Mouse (Mus musculus) heart, adult 2 months (tissue): ENCODE measurements around the gene Frg2f1.

ENCODE experiments used
- CTCF ChIP-seq: fragments of 200-600 bp; IDR thresholded peaks from 2 replicates; pipeline ENCODE4 v1.8.1; 2022; ENCODE audit warnings: antibody characterized with exemption, mild to moderate bottlenecking, moderate library complexity
- EP300 ChIP-seq: fragments of 200-500 bp; IDR thresholded peaks from 2 replicates; pipeline ENCODE4 v1.6.1; 2011; ENCODE audit warnings: low read depth, low read length, control low read depth; ENCODE audit not compliant: insufficient read depth
- POLR2A ChIP-seq: fragments of 200-500 bp; IDR thresholded peaks from 2 replicates; pipeline ENCODE4 v1.6.1; 2011; ENCODE audit warnings: mild to moderate bottlenecking, low read depth, low read length, control low read depth; ENCODE audit not compliant: insufficient read depth

- TF ChIP-seq CTCF, result no peak
- TF ChIP-seq POLR2A, result no peak
- no peak for TF ChIP-seq EP300
Observed at GRCm38 (mm10) chr4:119555466-119555865, 16.1 kb upstream of the Frg2f1 start.
